Mouse (Mus musculus): ENCODE data around the gene Gm21788.
"Not testable (repeated sequence)": the region's sequence is repeated elsewhere in the genome, so short reads cannot be mapped to it uniquely, and the experiment has no call there.

The Gm21788 gene

GRCm38 (mm10) chrY:7404710-7405109 is at the start of gene Gm21788:
Gm21788 (plus strand) TSS chrY:7405010.
- DNase-seq, result not testable (repeated sequence)
